Mouse (Mus musculus): ENCODE measurements at regions not wholly inside any gene's neighbourhood (a gene's known extent, or its start where the extent isn't known, plus 50 kb on each side); places are given as distances from the start of the nearest gene placed in this dataset.
"Not testable (repeated sequence)": the region's sequence is repeated elsewhere in the genome, so short reads cannot be mapped to it uniquely, and the experiment has no call there.

GRCm38 (mm10) chr14:53283350-53284141 is 788.0 kb upstream of the Olfr1507 start:
- not testable (repeated sequence) for H3K36me3 ChIP-seq (replicated peaks); H3K4me1 ChIP-seq; H3K27ac ChIP-seq; H3K9ac ChIP-seq; H3K4me2 ChIP-seq; H3K4me3 ChIP-seq (replicated peaks); H3K27me3 ChIP-seq; H3K9me3 ChIP-seq
- peak; percentile 51; the same call in 1 of the 2 replicates for ATAC-seq (ENCODE audit: low FRiP score)
- WGBS, result no CpG with 5 or more reads among the region's 12 CpGs

DNA sequence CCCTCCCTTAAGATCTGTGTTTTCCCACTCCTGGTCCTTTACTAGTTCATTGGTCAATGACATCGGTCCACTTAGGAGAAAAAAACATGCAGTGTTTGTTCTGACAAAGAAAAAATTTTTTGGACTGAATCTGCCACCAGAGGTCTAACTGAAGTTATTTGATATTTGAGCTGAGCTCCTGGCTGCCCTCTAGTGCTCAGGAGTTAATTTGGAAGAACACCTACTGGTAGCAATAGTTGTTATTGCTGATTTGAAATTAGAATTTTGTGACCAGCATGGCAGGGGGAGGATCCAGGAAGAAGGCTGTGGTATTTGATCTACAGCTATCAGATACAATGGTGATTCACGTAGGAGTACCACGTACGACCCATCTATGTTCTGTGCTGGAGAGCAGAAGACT is 777.7 kb upstream of the Olfr1507 start:
- H3K36me3 ChIP-seq (replicated peaks); H3K9me3 ChIP-seq; H3K4me1 ChIP-seq; H3K27me3 ChIP-seq; H3K27ac ChIP-seq; ATAC-seq (ENCODE audit: low FRiP score); H3K9ac ChIP-seq; H3K4me2 ChIP-seq; H3K4me3 ChIP-seq (replicated peaks): not testable (repeated sequence)
- 83% methylated on average over 3 of the region's 4 CpGs for WGBS

DNA sequence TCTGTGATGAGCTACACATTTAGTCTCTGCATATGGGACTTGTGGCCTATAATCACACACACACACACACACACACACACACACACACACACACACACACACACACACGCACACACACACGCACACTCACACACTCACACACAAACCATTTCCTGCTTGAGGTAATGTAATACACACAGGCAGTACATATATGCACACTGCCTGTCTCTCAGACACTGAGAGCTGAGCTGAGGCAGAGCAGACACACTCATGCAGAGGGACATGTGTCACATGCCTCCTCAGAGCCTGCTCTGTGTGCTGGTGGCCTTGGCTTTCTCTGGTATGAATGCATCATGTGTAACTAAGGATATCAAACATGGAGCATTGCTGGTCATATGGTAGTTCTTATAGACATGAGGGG is 772.1 kb upstream of the Olfr1507 start:
- not testable (repeated sequence) for H3K36me3 ChIP-seq (replicated peaks); H3K4me1 ChIP-seq; H3K4me2 ChIP-seq; ATAC-seq (ENCODE audit: low FRiP score); H3K9ac ChIP-seq; H3K27ac ChIP-seq; H3K27me3 ChIP-seq; H3K4me3 ChIP-seq (replicated peaks); H3K9me3 ChIP-seq
- whole genome bisulfite sequencing, result no CpG with 5 or more reads among the region's 2 CpGs

DNA sequence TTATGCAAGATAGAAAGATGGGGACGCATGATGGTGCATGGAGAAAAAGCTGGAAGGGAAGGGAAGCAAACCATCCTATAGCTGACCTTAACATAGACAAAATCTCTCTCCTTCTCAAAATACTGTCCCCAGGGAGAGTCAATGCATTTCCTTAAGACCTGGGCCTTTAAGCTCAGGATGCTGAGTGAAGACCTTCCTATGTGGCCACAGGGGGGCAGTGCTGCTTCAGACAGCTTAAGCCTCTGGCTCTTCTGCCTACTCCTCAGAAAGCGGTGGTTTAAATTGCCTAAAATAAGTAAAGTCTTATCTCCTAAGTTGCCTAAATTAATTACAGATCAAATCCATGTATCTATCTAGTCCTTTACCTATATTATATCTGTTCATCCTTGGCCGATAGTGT is 760.4 kb upstream of the Olfr1507 start:
- not testable (repeated sequence) for H3K4me2 ChIP-seq; H3K4me1 ChIP-seq; H3K9me3 ChIP-seq; H3K36me3 ChIP-seq (replicated peaks); H3K27me3 ChIP-seq; H3K9ac ChIP-seq; H3K27ac ChIP-seq; ATAC-seq (ENCODE audit: low FRiP score); H3K4me3 ChIP-seq (replicated peaks)
- WGBS, result 80% methylated on average over 1 of the region's 3 CpGs

- not testable (repeated sequence) for H3K4me2 ChIP-seq; H3K9ac ChIP-seq; H3K27ac ChIP-seq; H3K27me3 ChIP-seq; H3K9me3 ChIP-seq; H3K36me3 ChIP-seq (replicated peaks); H3K4me3 ChIP-seq (replicated peaks); H3K4me1 ChIP-seq; ATAC-seq (ENCODE audit: low FRiP score)
Observed at GRCm38 (mm10) chr14:53253470-53253869, 757.9 kb upstream of the Olfr1507 start.

GRCm38 (mm10) chr14:53231142-53231541 is 735.6 kb upstream of the Olfr1507 start:
- not testable (repeated sequence) for H3K4me2 ChIP-seq; H3K4me3 ChIP-seq (replicated peaks); H3K27me3 ChIP-seq; H3K36me3 ChIP-seq (replicated peaks); H3K4me1 ChIP-seq; H3K27ac ChIP-seq; H3K9me3 ChIP-seq; ATAC-seq (ENCODE audit: low FRiP score); H3K9ac ChIP-seq
- no CpG with 5 or more reads among the region's 6 CpGs for whole genome bisulfite sequencing

DNA sequence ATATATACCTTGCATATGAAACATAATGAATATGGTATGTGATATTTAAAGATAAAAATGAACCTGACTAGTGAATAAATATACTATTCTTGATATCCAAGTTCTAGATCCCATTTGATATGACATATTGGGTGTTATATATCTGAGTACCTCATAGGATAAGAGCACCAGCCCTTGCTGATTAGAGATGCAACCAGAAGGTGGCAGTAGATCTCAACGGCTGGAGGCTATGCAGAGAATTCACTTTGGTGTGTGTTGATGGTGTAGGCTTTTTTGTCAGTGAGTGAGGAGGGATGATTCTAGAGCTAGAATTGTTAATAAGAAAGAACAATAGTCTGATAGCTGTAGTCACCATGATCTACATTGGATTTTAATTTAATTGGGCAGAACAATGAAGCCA is 729.2 kb upstream of the Olfr1507 start:
- H3K9ac ChIP-seq; H3K9me3 ChIP-seq; H3K36me3 ChIP-seq (replicated peaks); H3K4me1 ChIP-seq; ATAC-seq (ENCODE audit: low FRiP score); H3K27ac ChIP-seq; H3K4me3 ChIP-seq (replicated peaks); H3K27me3 ChIP-seq; H3K4me2 ChIP-seq: not testable (repeated sequence)
- WGBS, result no CpG with 5 or more reads among the region's 1 CpGs

DNA sequence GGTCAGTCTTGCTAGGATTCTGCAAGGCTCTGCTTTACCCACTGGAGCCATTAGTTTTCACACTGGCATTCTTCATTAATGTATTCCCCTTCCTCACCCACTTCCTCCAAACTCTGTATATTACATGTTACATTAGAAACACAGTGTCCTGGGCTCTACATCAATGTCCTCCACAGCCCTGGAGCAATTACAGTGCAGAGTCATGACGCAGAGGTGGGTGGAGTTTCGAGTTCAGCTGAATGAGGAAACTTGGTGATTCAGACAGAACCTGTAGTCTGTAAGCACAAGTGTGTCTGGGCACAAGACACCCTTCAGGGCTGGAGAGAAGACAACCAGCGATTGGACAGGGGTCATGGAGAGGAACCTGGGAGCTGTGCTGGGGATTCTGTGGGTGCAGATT is 715.0 kb upstream of the Olfr1507 start:
- ATAC-seq (ENCODE audit: low FRiP score); H3K4me3 ChIP-seq (replicated peaks); H3K27ac ChIP-seq; H3K36me3 ChIP-seq (replicated peaks); H3K9ac ChIP-seq; H3K4me2 ChIP-seq; H3K4me1 ChIP-seq; H3K9me3 ChIP-seq; H3K27me3 ChIP-seq: not testable (repeated sequence)
- no CpG with 5 or more reads among the region's 3 CpGs for WGBS

DNA sequence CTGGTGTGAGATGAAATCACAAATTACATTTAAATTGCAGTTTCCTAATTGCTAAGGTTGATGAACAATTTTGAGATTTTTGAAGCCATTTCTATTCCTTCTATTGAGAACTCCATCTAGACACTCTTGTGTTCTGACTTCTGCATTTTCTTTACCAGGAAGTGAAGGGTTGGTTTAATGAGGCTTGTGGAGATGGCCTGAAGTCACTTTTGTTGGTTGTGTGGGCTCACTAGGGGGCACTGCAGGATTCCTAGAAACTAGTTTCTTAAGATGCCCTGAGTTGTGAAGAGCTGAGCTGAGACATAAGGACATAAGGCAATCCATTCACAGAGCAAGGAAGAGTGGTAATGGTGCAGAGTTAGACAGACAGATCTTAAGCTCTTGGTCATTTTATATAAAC is 713.7 kb upstream of the Olfr1507 start:
- not testable (repeated sequence) for H3K9ac ChIP-seq; H3K9me3 ChIP-seq; H3K27me3 ChIP-seq; H3K4me1 ChIP-seq; ATAC-seq (ENCODE audit: low FRiP score); H3K4me2 ChIP-seq; H3K27ac ChIP-seq; H3K36me3 ChIP-seq (replicated peaks); H3K4me3 ChIP-seq (replicated peaks)

- H3K4me2 ChIP-seq; H3K4me3 ChIP-seq (replicated peaks); H3K27ac ChIP-seq; H3K9me3 ChIP-seq; H3K36me3 ChIP-seq (replicated peaks); H3K4me1 ChIP-seq; H3K27me3 ChIP-seq; ATAC-seq (ENCODE audit: low FRiP score); H3K9ac ChIP-seq: not testable (repeated sequence)
- no CpG with 5 or more reads among the region's 3 CpGs for WGBS
Observed at GRCm38 (mm10) chr14:53190931-53191330, 695.4 kb upstream of the Olfr1507 start.

GRCm38 (mm10) chr14:53174099-53174498 is 678.5 kb upstream of the Olfr1507 start:
- H3K27ac ChIP-seq; ATAC-seq (ENCODE audit: low FRiP score); H3K9ac ChIP-seq; H3K4me1 ChIP-seq; H3K4me2 ChIP-seq; H3K4me3 ChIP-seq (replicated peaks); H3K36me3 ChIP-seq (replicated peaks); H3K27me3 ChIP-seq; H3K9me3 ChIP-seq: not testable (repeated sequence)

- no CpG with 5 or more reads among the region's 2 CpGs for WGBS
- ATAC-seq (ENCODE audit: low FRiP score); H3K9ac ChIP-seq; H3K4me1 ChIP-seq; H3K36me3 ChIP-seq (replicated peaks); H3K4me3 ChIP-seq (replicated peaks); H3K27me3 ChIP-seq; H3K9me3 ChIP-seq; H3K4me2 ChIP-seq; H3K27ac ChIP-seq: not testable (repeated sequence)
Observed at GRCm38 (mm10) chr14:53166327-53166726, 670.8 kb upstream of the Olfr1507 start.

GRCm38 (mm10) chr14:53159012-53159411 is 663.5 kb upstream of the Olfr1507 start:
- not testable (repeated sequence) for H3K27me3 ChIP-seq; H3K4me2 ChIP-seq; H3K4me1 ChIP-seq; ATAC-seq (ENCODE audit: low FRiP score); H3K27ac ChIP-seq; H3K36me3 ChIP-seq (replicated peaks); H3K9ac ChIP-seq; H3K4me3 ChIP-seq (replicated peaks); H3K9me3 ChIP-seq
- WGBS, result no CpG with 5 or more reads among the region's 2 CpGs

DNA sequence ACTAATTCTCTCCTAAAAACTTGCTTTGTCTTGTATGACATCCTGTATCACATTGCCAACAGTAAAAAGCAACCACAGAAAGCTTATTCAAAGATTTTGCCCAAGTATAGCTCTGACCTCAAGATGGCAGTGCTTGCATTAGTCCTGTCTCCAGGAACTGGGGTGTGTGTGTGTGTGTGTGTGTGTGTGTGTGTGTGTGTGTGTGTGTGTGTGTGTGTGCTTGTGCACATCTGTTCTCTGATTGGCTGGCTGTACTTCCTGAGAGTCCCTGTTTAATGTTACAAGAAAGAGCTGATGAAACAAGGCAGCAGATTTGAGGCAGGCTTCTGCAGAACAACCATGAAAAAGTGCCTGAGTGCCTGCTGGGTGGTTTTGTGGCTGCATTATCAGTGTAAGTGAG is 639.2 kb upstream of the Olfr1507 start:
- H3K4me1 ChIP-seq; H3K27me3 ChIP-seq; ATAC-seq (ENCODE audit: low FRiP score); H3K4me3 ChIP-seq (replicated peaks); H3K9me3 ChIP-seq; H3K9ac ChIP-seq; H3K36me3 ChIP-seq (replicated peaks); H3K27ac ChIP-seq; H3K4me2 ChIP-seq: not testable (repeated sequence)
